Mouse (Mus musculus): Measurements from ENCODE around the gene Pomp. TPM values are rescaled to one million over a fixed set of nuclear protein-coding genes. Genes with fewer than 3 reads are reported as not detected.

Gene Pomp
- 100 to 1,000 TPM; 151 to 173 TPM for total RNA-seq (2021)
- long read RNA-seq, transcript Pomp-201 (6 exons, 1,579 nt) = major isoform, 275 of 311 reads
- long read RNA-seq, partial matches to known transcripts = 12 of 311 reads
- long read RNA-seq, other reads (novel, unspliced or antisense) = 20 of 311 reads

DNA sequence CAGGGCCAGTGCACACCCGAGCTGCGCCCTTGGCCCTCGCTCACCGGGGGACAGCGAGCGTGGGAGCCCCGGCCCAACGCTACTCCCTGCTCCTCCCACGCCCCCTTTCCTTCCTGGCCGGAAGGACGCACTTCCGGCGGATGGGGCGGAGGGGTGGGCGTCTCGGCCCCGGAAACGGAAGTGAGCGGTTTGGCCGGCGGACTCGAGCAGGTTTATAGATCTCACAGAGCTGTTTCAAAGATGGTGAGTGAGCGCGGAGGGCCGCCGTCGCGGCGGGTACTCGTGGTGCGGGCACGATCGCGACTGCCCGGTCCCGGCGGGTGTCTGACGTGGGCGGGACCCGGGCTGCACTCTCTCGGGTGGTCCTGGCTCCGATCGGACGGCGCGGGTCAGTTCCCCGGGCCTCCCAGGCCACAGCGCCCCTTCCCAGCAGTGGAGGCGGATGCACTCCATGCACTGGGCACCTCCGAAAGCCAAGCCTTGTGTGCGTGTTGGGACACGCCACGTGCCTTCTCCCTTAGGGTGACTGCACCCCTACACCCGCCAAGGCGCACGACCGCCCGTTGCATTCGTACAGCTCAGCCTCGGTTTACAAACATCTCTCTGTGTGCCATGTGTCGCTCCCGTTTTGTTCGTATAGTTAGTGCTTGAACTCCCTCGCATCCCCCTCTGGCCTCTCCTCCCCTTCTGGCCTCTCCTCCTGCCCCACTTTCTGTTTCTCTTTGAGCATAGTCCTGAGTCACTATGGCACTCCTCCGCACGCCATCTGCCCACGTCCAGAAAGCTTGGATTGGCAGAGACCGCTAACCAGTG is at the start of gene Pomp:
Pomp (plus strand) TSS at position 13 of the 813 bp plus-strand sequence.
- peak; percentile 88 to 91 for DNase-seq (ENCODE audit: low spot score in 2 of 2)

GRCm38 (mm10) chr5:147812255-147813040 is 47.8 kb upstream of the Pomp start:
- DNase-seq (ENCODE audit: low spot score in 2 of 2) = no peak

- no peak for DNase-seq (ENCODE audit: low spot score in 2 of 2)
These were observed 45.3 kb upstream of the Pomp start for GRCm38 (mm10) chr5:147814971-147815370.

GRCm38 (mm10) chr5:147815592-147815991 is 44.7 kb upstream of the Pomp start:
- DNase-seq (ENCODE audit: low spot score in 2 of 2) = no peak

- DNase-seq (ENCODE audit: low spot score in 2 of 2) = no peak
These were observed 43.8 kb upstream of the Pomp start for GRCm38 (mm10) chr5:147816465-147816864.

DNA sequence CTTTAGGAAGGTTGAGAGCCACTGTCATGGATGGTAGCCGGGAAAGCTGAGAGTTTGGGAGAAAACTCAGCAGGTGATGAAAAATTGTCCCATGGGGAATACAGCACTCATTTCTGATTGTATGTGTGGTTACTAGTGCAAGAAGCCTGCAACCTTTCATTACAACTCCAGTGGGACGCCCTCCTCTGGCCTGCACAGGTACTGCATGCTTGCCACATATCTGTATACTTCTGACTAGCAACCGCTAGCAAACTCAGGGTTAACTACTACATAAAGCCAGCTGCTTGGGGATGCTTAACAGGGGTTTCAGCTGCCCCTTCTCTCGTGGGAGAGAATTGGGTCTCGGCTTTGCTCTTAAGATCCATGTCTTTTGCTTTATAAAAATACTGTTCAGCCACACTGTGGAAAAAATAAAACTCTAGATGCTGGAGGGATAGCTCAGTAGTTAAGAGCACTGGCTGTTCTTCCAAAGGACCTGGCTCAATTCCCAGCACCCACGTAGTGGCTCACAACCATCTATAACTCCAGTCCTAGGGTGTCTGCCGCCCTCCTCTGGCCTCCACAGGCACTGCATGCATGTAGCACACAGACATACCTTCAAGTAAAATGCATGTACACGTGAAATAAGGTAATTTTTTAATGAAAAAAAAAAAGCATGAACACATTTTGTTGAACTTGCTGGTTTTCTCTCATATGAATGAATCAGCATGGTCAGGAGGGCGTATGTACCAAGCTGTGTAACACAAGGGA is 42.3 kb upstream of the Pomp start:
- no peak for DNase-seq (ENCODE audit: low spot score in 2 of 2)

GRCm38 (mm10) chr5:147818866-147819265 is 41.4 kb upstream of the Pomp start:
- DNase-seq (ENCODE audit: low spot score in 2 of 2) = no peak

DNA sequence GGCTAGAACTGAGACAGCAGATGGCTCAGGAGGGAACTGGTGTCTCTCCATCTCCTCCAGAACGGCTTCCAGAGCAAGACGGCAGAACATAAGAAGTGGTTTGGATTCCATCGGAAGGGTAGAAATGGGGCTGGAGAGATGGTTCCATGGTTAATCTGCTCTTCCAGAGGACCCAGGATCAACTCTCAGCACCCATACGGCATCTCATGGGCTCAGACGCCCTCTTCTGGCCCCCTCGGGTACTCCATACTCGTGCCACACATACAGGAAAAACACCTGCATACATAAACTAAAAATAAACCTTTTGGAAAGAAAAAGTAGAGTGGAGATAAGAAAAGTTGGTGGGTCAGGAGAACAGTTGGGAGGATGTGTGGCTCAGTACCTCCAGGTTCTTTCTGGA is 40.4 kb upstream of the Pomp start:
- DNase-seq (ENCODE audit: low spot score in 2 of 2) = no peak

GRCm38 (mm10) chr5:147824021-147824605 is 36.1 kb upstream of the Pomp start:
- DNase-seq (ENCODE audit: low spot score in 2 of 2) = no peak

- DNase-seq (ENCODE audit: low spot score in 2 of 2) = no peak
These were observed 34.8 kb upstream of the Pomp start for GRCm38 (mm10) chr5:147825375-147825969.

GRCm38 (mm10) chr5:147826091-147826490 is 34.2 kb upstream of the Pomp start:
- no peak for DNase-seq (ENCODE audit: low spot score in 2 of 2)

- no peak for DNase-seq (ENCODE audit: low spot score in 2 of 2)
These were observed 33.7 kb upstream of the Pomp start for GRCm38 (mm10) chr5:147826546-147826945.

DNA sequence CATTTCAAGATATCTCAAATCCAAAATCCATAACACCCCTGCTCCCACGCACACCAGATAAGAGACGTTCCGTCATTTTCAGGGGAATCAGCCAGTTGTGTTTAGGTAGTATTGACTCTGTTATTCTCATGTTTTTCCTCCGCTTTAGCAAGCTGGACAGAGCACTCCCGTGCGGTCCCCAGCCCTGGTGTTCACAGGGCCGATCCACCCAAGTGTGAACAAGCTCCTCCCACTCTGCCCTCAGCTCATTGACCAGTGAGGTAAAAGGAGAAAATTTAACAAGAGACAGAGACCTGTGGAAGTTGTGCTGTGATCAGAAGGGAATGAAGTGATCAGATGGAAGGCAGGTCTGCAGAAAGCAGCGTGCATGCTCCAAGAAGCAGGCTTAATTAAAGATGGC is 31.4 kb upstream of the Pomp start:
- DNase-seq (ENCODE audit: low spot score in 2 of 2) = no peak

- no peak for DNase-seq (ENCODE audit: low spot score in 2 of 2)
These were observed 27.4 kb upstream of the Pomp start for GRCm38 (mm10) chr5:147832842-147833241.

GRCm38 (mm10) chr5:147834841-147835500 is 25.3 kb upstream of the Pomp start:
- no peak for DNase-seq (ENCODE audit: low spot score in 2 of 2)

GRCm38 (mm10) chr5:147839418-147839817 is 20.8 kb upstream of the Pomp start:
- no peak for DNase-seq (ENCODE audit: low spot score in 2 of 2)

DNA sequence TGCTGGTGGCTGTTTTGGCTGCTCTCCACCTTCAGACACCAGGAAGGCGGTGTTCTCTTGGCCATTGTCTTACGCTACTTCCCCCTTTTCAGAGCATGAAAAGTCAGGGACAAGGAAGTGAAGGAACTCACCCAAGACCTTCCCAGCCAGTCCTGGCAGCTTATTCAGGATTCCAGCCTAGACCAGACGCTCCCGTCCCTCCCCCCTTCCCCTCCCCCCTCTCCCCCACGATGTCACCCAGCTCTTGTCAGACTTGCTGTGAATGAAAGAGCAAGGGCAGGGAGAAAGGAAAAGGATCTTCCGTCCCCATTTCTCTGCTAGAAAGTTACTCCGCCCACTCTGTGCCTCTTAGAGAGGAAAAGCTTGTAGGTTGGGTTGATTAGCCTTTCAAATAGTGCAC is 16.9 kb upstream of the Pomp start:
- no peak for DNase-seq (ENCODE audit: low spot score in 2 of 2)

DNA sequence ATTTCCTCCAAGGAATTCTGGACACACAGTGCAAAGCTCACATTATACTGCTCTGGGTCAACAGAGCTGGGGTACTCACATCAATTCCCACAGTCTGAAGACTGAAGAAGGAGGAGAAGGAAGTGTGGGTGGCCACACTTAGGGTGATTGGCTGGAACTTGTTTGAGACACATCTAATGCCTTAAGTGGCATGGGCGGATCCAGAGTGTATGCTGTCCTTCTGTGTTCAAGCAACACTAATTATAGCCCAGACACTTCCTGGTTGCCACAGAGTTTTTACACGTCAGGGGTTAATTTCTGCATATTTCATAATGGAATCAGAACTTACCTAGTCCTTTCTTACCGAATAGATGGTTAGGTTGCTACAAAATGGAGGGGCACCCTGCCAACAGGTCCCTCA is 14.9 kb upstream of the Pomp start:
- no peak for DNase-seq (ENCODE audit: low spot score in 2 of 2)

- no peak for DNase-seq (ENCODE audit: low spot score in 2 of 2)
These were observed 12.9 kb upstream of the Pomp start for GRCm38 (mm10) chr5:147847361-147847760.
